Mouse (Mus musculus) erythroblast, embryonic 14.5 days (primary cell): ENCODE measurements around the gene Gale.

Experiments used
- GATA1 ChIP-seq: IDR thresholded peaks from 2 replicates; pipeline ENCODE4 v1.6.1; 2012; ENCODE audit warnings: low read length, inconsistent platforms, mixed read lengths
- TAL1 ChIP-seq: IDR thresholded peaks from 3 replicates; pipeline ENCODE4 v1.6.1; 2012; ENCODE audit warnings: low read length, inconsistent platforms, mixed read lengths

DNA sequence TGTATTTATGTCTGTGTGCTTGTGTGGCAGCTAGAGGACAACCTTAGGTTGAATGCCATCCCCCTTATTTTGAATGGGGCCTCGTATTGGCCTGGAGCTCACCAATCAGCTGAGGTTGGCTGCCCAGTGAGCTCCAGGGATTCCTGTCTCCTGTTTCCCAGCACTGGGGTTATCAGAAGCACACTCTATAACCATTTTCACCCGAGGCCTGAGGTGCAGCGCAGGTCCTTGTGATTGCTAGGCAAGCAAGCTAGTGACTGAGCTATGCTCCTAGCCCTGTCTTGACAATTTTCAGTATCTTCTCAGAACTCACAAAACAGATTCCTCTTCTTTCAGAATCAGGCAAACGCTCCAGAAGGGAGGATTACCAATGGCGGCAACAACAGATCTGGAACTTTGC lies 21.0 kb downstream of the Gale start:
- TF ChIP-seq GATA1 (no peak), TAL1 (no peak)
